Mouse (Mus musculus): ENCODE measurements around the gene Sephs1.
A peak's percentile ranks its signal among the peaks of the same experiment; 100 is the strongest.
"Not testable (repeated sequence)": the region's sequence is repeated elsewhere in the genome, so short reads cannot be mapped to it uniquely, and the experiment has no call there.

Sephs1 gene

GRCm38 (mm10) chr2:4907120-4907519 is 25.8 kb downstream of the Sephs1 start:
- DNase-seq (ENCODE audit: low spot score in 2 of 2) = no peak

- no peak for DNase-seq (ENCODE audit: low spot score in 2 of 2)
These were observed 26.6 kb downstream of the Sephs1 start for GRCm38 (mm10) chr2:4907916-4908315.

DNA sequence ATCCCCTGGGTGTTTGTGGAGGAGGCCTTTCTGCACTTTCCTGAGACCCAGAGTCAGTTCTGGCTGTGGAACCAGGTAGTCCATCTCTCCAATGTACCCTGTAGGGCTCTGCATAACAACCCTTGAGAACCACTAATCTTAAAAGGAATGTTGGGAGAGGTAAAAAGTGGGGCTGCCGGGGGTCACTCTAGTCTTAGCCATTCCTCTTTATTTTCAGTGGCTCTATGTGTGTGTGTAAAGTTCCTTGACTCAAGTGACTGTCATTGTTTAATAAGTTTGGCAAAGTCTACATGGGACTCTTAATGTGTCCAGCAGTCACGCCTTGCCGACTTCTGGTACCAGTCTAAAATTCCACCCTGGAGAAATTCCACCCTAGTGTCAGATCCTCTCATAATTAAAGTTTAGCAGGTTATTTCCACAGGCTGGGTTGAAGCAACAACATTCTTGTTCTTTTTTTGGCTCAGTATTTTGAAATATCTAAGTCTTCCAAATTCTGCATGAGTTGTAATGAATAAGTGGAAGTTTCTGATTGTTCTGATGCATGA is 27.5 kb downstream of the Sephs1 start:
- DNase-seq (ENCODE audit: low spot score in 2 of 2) = no peak

GRCm38 (mm10) chr2:4909909-4910308 is 28.5 kb downstream of the Sephs1 start:
- DNase-seq (ENCODE audit: low spot score in 2 of 2) = no peak

DNA sequence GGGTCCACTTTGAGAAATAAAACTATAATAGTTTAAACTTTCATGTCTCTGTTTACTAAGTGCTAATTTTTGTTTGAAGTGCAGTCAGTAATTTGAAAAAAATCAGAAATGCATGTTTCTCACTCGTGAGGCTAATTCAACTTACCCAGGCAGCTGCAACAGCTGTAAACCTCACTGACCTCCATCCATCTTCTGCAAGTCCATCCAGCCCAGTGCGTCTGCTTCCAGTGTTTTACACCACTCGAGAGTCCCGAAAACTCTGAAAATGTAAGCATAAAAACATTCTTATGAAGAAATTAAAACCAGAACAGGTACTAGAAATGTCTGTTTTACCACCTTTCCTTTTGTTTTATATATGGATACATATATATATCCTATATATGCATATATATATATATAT is 29.2 kb downstream of the Sephs1 start:
- DNase-seq (ENCODE audit: low spot score in 2 of 2) = no peak

GRCm38 (mm10) chr2:4913949-4914348 is 32.6 kb downstream of the Sephs1 start:
- no peak for DNase-seq (ENCODE audit: low spot score in 2 of 2)

DNA sequence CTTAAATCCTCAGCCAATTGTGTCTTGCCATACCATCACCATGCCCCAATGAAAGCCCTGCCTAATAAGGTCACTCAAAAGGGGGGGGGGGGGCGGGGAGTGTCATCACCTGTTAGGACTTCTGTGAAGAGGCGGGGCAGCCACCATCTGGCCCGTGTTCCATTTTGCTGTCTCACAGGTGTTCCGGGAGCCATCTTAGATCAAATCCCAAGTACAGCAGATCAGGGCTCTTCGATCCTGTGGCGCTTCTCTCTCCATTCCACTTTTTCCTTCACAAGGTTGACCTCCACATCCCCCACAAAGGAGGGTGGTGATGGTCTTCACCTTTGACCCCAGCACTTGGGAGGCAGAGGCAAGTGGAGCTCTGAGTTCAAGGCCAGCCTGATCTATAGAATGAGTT is 34.7 kb downstream of the Sephs1 start:
- DNase-seq (ENCODE audit: low spot score in 2 of 2) = no peak

GRCm38 (mm10) chr2:4917326-4918021 is 36.1 kb downstream of the Sephs1 start:
- peak in 1 of 2 experiments; percentile 17 for DNase-seq (ENCODE audit: low spot score in 2 of 2)

DNA sequence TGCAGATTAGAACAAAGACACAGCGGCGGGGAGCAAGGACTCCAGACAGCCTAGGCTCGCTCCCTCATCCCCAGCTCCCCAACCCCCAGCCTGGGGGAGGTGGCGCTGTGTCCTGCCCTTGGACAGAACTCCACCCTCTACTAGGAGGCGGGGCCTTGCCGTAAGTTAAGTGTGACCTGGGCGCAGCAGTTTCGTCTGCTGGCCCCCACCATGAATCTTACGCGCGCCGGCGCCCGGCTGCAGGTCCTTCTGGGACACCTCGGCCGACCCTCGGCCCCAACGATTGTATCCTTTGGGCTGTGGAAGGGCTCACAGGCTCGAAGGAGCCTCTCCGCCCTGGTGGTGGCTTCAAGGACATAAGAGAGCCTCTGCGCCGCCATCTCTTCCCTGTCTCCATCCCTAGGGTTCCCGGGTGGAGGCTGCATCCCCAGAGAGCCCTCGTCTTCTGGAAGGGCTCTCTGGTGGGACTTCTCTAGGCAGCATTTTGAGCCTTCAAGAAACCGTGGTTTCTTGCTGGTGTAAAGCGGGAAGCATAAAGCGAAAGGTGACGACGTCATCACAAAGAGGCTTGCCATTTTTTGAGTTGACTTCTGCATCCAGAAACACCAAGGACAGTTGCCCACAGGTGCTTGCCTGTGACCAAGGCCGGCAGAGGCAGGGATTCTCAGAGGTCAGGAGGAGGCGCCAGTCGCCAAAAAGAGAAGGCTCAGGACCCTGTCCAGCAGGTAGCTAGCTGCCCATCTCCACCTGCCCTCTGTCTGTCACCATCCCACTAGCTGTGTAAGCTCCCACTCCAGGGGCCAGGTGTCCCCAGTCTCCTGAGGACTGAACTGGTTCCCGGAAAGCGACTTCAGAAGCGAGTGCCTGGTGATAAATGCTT is 37.7 kb downstream of the Sephs1 start, which contains the start of gene Phyh:
TSS of gene Phyh (plus strand) at position 160 of the 880 bp plus-strand sequence.
- peak; percentile 72 to 79 for DNase-seq (ENCODE audit: low spot score in 2 of 2)

- DNase-seq (ENCODE audit: low spot score in 2 of 2) = no peak
These were observed 39.7 kb downstream of the Sephs1 start for GRCm38 (mm10) chr2:4921019-4921418.

DNA sequence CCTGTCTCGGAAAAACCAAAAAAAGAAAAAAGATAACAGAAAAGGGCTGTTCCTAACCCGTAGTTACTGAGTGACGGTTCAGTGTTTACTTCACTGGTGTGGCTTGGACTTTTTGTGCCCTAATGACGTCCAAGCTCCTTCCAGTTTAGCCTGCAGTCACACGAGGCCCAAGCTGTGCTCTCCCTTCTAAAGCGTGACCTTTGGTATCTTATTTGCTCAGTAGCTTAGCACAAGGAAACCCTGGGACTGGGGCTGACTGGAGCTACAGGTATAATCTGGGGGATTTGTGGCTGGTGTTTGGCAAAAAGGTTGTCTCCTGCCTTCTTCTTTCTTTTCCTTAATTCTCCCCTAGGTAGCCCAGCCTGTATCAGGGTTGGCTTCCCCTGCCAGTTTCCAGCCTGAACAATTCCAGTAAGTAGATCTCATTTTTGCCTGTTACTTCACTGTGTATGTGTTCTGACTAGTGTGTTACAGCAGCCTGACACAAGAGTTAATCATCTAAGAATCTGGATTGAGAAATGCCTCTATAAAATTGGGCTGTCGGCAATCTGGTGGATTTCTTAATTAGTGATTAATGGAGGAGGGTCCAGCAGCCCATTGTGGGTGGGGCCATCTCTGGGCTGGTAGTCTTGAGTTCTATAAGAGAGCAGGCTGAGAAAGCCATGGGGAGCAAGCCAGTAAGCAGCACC is 41.3 kb downstream of the Sephs1 start:
- no peak for DNase-seq (ENCODE audit: low spot score in 2 of 2)

DNA sequence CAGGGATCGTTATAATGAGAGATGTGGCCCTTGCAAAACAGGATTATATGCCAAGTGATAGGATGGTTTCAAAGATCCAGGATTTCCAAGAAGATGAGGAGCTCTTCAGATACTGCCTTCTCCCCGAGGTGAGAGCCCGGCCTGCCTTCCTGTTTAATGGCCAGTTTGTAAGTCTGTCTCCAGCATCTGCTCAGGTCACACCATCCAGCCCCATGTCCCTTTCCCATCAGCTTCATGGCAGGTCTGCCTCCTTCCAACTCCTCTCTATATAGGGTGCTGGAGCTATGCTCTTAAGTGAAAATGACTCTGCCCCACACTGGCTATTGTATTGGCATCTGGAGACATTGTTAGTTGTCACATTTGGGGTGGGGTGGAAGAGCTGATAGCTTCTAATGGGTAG is 46.0 kb downstream of the Sephs1 start:
- no peak for DNase-seq (ENCODE audit: low spot score in 2 of 2)

DNA sequence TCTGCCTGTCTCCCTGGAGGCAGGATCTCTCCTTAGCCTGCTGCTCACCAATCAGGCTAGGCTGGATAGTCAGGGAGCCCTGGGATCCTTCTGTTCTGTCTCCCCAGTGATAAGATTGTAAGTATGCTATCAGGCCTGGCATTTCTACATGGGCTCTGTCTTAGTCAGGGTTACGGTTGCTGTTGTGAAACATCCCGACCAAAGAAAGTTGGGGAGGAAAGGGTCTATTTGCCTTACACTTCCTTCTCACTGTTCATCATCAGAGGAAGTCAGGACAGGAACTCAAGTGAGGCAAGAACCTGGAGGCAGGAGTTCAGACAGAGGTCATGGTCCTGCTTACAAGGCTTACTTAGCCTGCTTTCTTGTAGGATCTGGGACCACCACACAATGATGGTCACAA is 47.9 kb downstream of the Sephs1 start:
- DNase-seq (ENCODE audit: low spot score in 2 of 2) = no peak

DNA sequence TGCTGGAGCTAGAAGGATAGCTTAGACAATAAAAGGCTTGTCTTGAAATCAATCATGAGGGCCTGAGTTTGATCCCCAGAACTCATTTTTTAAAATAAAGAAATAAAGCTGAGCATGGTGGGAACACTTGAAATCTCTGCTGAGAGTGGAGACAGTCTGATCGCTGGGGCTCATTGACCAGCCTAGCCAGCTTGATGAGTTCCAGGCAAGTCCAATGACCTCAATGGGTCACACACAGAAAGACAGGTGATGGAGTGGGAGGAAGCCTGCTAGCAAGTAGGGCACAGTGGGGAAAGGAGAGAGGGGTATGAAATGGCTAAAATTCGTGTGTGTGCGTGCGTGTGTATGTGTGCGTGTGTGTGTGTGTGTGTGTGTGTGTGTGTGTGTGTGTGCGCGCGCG is 53.2 kb downstream of the Sephs1 start:
- DNase-seq (ENCODE audit: low spot score in 2 of 2) = no peak

DNA sequence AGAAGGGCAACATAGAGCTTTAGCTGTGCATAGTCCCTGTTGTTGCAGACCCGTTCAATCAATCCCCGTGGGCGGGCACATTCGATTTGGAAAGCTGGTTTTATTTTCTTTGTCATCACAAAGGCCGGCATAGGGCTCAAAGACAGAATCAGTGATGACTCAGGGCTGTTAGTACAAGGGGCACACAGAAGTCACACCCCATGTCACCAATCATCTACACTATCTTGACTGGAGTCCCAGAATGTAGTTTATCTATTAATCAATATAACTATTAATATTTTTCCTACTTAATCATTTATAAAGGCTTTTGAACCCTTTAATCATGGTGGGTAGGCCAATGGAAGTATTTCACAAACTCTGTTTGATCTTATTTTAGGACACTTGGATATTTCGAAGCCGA is 56.6 kb downstream of the Sephs1 start:
- DNase-seq (ENCODE audit: low spot score in 2 of 2) = no peak

- no peak for DNase-seq (ENCODE audit: low spot score in 2 of 2)
These were observed 59.5 kb downstream of the Sephs1 start for GRCm38 (mm10) chr2:4940861-4941260.

- DNase-seq (ENCODE audit: low spot score in 2 of 2) = not testable (repeated sequence)
These were observed 68.3 kb downstream of the Sephs1 start for GRCm38 (mm10) chr2:4949691-4950090.

DNA sequence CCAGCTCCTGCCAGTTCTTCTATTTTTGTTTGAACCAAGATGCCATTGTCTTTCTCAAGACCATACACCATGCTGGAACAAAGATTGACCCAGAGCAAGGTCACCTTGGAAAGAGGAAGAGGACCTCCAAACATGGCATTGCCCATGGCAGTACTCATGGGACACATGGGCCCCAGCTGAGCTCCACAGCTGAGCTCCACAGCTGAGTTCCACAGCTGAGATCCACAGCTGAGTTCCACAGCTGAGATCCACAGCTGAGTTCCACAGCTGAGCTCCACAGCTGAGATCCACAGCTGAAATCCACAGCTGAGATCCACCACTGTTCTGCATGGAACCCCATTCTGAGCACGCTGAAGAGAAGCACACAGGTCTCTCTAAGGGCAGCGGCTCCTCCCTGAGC is 69.6 kb downstream of the Sephs1 start:
- no peak for DNase-seq (ENCODE audit: low spot score in 2 of 2)

DNA sequence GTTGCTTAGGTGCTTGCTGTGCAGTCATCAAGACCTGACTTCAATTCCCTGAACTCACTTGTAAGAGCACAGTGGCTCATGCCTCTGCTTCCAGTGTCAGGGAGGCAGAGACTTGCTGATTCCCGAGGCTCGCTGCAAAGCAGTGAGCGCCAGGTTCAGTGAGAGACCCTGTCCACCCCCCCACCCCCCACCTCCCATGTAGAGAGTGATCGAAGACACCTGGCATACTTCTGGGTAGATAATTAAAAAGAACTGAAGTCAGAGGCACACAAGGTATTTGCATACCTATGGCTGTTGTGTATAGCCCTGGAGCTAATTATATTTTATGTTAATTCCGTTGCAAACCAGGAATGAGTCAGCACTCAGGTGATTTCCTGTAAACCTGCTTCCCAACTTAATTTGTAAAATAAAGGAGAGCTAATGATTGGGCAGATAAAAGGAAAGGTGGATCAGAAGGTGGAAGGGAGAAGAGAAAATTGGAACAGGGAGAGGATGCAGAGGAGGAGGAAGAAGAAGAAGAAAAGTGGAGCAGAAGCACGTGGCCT is 72.9 kb downstream of the Sephs1 start:
- no peak for DNase-seq (ENCODE audit: low spot score in 2 of 2)

DNA sequence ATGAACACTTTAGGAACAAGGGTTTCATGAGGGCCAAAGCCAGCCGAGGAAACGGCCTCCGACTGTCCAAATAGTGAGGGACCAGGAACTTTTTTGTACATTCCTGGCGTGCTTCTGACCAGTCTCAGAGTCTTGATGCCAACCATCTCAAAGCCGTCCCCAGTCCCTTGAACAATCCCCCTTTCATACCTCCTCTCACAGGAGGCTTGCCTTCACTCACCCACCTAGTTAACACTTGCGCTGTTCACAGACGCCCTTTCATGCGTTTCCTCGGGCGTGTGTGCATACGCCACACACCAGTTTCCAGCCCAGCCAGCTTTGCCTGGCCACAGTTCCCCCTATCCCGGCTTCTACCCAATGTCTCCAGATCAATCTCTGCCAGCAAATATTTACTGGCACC is 76.7 kb downstream of the Sephs1 start:
- DNase-seq (ENCODE audit: low spot score in 2 of 2) = no peak

Data from right cerebral cortex, postnatal 36 days (tissue).